Comparison of ENCODE assay signal across 9 mouse cellular contexts in the genomic region with DNA sequence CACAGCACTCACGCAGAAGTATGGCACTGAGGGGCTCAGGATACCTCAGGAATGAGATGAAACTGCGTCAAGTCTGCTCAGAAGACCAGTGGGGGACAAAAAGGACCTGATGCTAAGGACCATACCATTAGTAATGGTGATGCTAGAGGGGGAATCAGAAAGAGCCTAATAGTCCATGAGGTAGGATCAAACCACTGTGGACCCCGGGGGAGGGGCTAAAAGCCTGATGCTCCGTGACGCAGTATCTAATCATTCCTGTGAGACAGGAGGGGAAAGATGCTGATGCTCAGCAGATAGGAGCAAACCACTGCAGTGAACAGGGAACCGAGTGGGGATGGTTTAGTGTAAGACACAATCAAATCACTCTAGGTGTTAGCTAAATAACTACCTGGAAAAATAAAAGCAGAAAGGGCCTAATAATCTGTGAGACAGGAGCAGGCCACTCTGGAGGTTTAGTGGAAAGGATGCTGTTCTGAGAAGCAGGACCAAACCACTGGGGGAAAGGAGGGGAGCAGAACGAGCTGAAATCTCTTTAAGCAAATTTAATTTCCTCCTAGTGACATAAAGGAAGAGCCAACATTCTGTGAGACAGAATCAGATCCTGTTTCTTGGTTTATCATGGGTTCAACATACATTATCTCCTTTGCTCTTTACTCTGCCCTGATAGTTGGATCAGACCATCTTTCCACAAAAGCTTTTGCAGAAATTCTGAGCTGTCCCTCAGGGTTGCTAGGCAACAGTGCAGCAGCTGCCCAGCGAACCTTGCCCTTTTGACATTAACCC.
DNase-seq lines count a peak whose midpoint lies in the region; ATAC-seq and TF ChIP-seq lines count a peak whose summit lies in the region.
"Had no signal": no experiment of that assay in that cellular context is flagged by ENCODE, and none has a peak within 500 bp of the region (broad histone marks: within the 10 kb centered on the region; RNA-seq: fewer than 3 reads in every experiment).

No protein-coding gene starts in this region.

- intact Hi-C loops in left cerebral cortex, postnatal 14 days (cut with DNase I) = no loop called here

- ATAC-seq in granulocyte monocyte progenitor cell, adult 5-6 weeks (replicated peaks; ENCODE audit: poor library complexity, severe bottlenecking) = no peak

- dilution Hi-C loops in CH12.LX (cut with MboI; ENCODE audit: extremely low pct_ligation_motif_present, extremely low pct_unique_long_range_greater_than_20kb, low sequenced_read_pairs) = no loop called here

- H3K79me2 ChIP-seq in CH12.LX (replicated peaks; ENCODE audit: control insufficient read depth, extremely low read depth, insufficient read depth, poor library complexity, severe bottlenecking) = no peaks in the 10 kb centered on the region

- H3K27me3 ChIP-seq in CH12.LX (replicated peaks) = no peaks in the 10 kb centered on the region

- no peaks in the 10 kb centered on the region for H3K9me3 ChIP-seq in CH12.LX (replicated peaks; ENCODE audit: low read length)
- H3K9me3 ChIP-seq: heart, embryonic 13.5 days had no signal

- H3K4me2 ChIP-seq in CH12.LX (ENCODE audit: insufficient read depth, low read depth, poor library complexity, severe bottlenecking) = no peak overlapping the region
- H3K4me2 ChIP-seq: heart, embryonic 13.5 days had no signal

- DNase-seq in CH12.LX (ENCODE audit: extremely low read depth) = peak; percentile 44
- DNase-seq in cerebellum, postnatal 25 days = peak; percentile 80 to 87
- DNase-seq in frontal cortex, postnatal 25 days (ENCODE audit: low spot score in 2 of 2) = peak; percentile 36 to 55
- DNase-seq in left cerebral cortex, postnatal 14 days (ENCODE audit: low spot score in 2 of 2) = peak; percentile 80 to 93
- peak; percentile 86 for DNase-seq in right cerebral cortex, adult 18-20 months
- no peak for DNase-seq in kidney, adult 18-20 months
- DNase-seq in testis, postnatal 14 days (ENCODE audit: low spot score) = no peak

- no peaks in the 10 kb centered on the region for H3K36me3 ChIP-seq in CH12.LX (replicated peaks in 1 of 2; ENCODE audit: control insufficient read depth in 1 of 2, insufficient read depth in 1 of 2, low read length in 1 of 2)
- H3K36me3 ChIP-seq: heart, embryonic 13.5 days had no signal

- no peak overlapping the region for H3K9ac ChIP-seq in CH12.LX (ENCODE audit: insufficient read depth, low read depth)
- H3K9ac ChIP-seq: heart, embryonic 13.5 days had no signal

- TF ChIP-seq RAD21 in CH12.LX (IDR thresholded peaks at IDR 0.05; ENCODE audit: low read depth, low read length) = no peak

- H3K4me1 ChIP-seq in CH12.LX (ENCODE audit: control insufficient read depth in 1 of 2, insufficient read depth in 2 of 2) = peaks cover 0 to 6% of the 10 kb centered on the region in 2 experiments; a peak in 1 of 4 replicates
- H3K4me1 ChIP-seq: heart, embryonic 13.5 days had no signal

- no peak for TF ChIP-seq POLR2A in CH12.LX (IDR thresholded peaks at IDR 0.05; ENCODE audit: low read depth, low read length)

- no peak for TF ChIP-seq EP300 in CH12.LX (IDR thresholded peaks at IDR 0.05; ENCODE audit: low read length)

- in situ Hi-C loops in CH12.LX (cut with MboI; ENCODE audit: low pct_ligation_motif_present, low pct_unique_long_range_greater_than_20kb, low sequenced_read_pairs) = no loop called here

- TF ChIP-seq CTCF in CH12.LX (conservative IDR thresholded peaks at IDR 0.05 in 1 of 2, IDR thresholded peaks at IDR 0.05 in 1 of 2; ENCODE audit: low read depth in 2 of 2, low read length in 2 of 2) = no peak

- no peak overlapping the region for H3K4me3 ChIP-seq in CH12.LX (replicated peaks in 1 of 3; ENCODE audit: low read depth in 2 of 3, low read length in 2 of 3, poor library complexity in 1 of 3)
- H3K4me3 ChIP-seq: heart, embryonic 13.5 days had no signal

- no peak overlapping the region for H3K27ac ChIP-seq in CH12.LX (ENCODE audit: insufficient read depth, low read depth)
- H3K27ac ChIP-seq: heart, embryonic 13.5 days had no signal

TF ChIP-seq in CH12.LX, 34 proteins besides CTCF, POLR2A, EP300 and RAD21:
- no peak for TF ChIP-seq ZMIZ1 (IDR thresholded peaks at IDR 0.05; ENCODE audit: low read depth, low read length)
- TF ChIP-seq KAT2A (IDR thresholded peaks at IDR 0.05; ENCODE audit: insufficient replicate concordance, low read length) = no peak
- no peak for TF ChIP-seq BHLHE40 (IDR thresholded peaks at IDR 0.05; ENCODE audit: low read depth, low read length)
- no peak for TF ChIP-seq JUN (IDR thresholded peaks at IDR 0.05; ENCODE audit: insufficient read depth, low read depth, low read length)
- no peak for TF ChIP-seq MAZ (IDR thresholded peaks at IDR 0.05; ENCODE audit: low read depth, low read length)
- no peak for TF ChIP-seq HCFC1 (IDR thresholded peaks at IDR 0.05; ENCODE audit: low read depth, low read length)

Comparison
In these comparisons a context has a peak if more than half of its experiments do, and no peak if none do; other contexts are left out.
1. DNase-seq: peak in CH12.LX (single experiment), cerebellum, postnatal 25 days (2 of 2), frontal cortex, postnatal 25 days (2 of 2), left cerebral cortex, postnatal 14 days (2 of 2) and right cerebral cortex, adult 18-20 months (single experiment); none in kidney, adult 18-20 months (single experiment) and testis, postnatal 14 days (single experiment).